Mouse (Mus musculus) embryonic stem cell, embryonic (primary cell): ENCODE measurements around the gene Clstn3.

ENCODE experiments used
- CTCF ChIA-PET, 4 experiments: fragments of 300-600 bp in 2 of 4; fragments of 350-600 bp in 2 of 4; sonication (Branson Sonifier 250); formaldehyde crosslinking; loops; one replicate each; lab custom pipeline; 2022; ENCODE audit warnings: inconsistent platforms in 2 of 4; lab: Charles Lee
- POLR2A ChIA-PET, 4 experiments: fragments of 300-600 bp in 2 of 4; fragments of 350-600 bp in 2 of 4; sonication (Branson Sonifier 250); formaldehyde crosslinking; loops; one replicate each; lab custom pipeline; 2022; ENCODE audit warnings: antibody characterized with exemption in 4 of 4, inconsistent platforms in 1 of 4; lab: Charles Lee

The Clstn3 gene

GRCm38 (mm10) chr6:124487509-124487908 is 22.9 kb upstream of the Clstn3 start:
- ChIA-PET POLR2A (interaction anchor here in 2 of 4 experiments (1.0 to 3.0 kb wide), 3 partner anchors 11 to 175 kb away, joined by 4 to 9 read pairs (median 9); partner anchors contain the start of gene Lpcat3 (in 1 of the 2)), CTCF (interaction anchor here in 1 of 4 experiments (1.0 kb wide), 1 partner anchor 13 kb away, joined by 3 read pairs; no protein-coding TSS in a partner anchor)

GRCm38 (mm10) chr6:124485414-124486144 is 21.0 kb upstream of the Clstn3 start:
- CTCF ChIA-PET: interaction anchor here in 2 of 4 experiments (0.9 to 1.4 kb wide), 5 partner anchors 8 to 560 kb away, joined by 3 to 7 read pairs (median 3); no protein-coding TSS in a partner anchor
- POLR2A ChIA-PET: interaction anchor here (0.6 to 3.0 kb wide), 20 partner anchors 8 to 374 kb away, joined by 3 to 10 read pairs (median 4); partner anchors contain the start of genes Pex5 (in 2 of the 4), Atn1 (in 1 of the 4), Grcc10 (in 1 of the 4) and Lpcat3 (in 1 of the 4)

GRCm38 (mm10) chr6:124484851-124485250 is 20.3 kb upstream of the Clstn3 start:
- POLR2A ChIA-PET: interaction anchor here (0.6 to 3.0 kb wide), 17 partner anchors 8 to 375 kb away, joined by 3 to 10 read pairs (median 4); partner anchors contain the start of genes Pex5 (in 2 of the 4), Grcc10 (in 1 of the 4), Lpcat3 (in 1 of the 4) and Ptpn6 (in 1 of the 4)

GRCm38 (mm10) chr6:124483831-124484230 is 19.2 kb upstream of the Clstn3 start:
- CTCF ChIA-PET: interaction anchor here in 2 of 4 experiments (1.6 to 2.1 kb wide), 2 partner anchors 10 to 11 kb away, joined by 4 to 7 read pairs; partner anchors contain the start of gene C1rl (in 1 of the 2)
- POLR2A ChIA-PET: interaction anchor here in 2 of 4 experiments (1.0 to 5.8 kb wide), 3 partner anchors 9 to 257 kb away, joined by 3 to 50 read pairs (median 5); partner anchors contain the start of genes C1rl (in 1 of the 2) and Grcc10 (in 1 of the 2)

More at GRCm38 (mm10) chr6:124484851-124485250, 20.3 kb upstream of the Clstn3 start:
- CTCF ChIA-PET: interaction anchor here in 2 of 4 experiments (0.9 to 1.4 kb wide), 5 partner anchors 9 to 560 kb away, joined by 3 to 7 read pairs (median 3); no protein-coding TSS in a partner anchor

- CTCF ChIA-PET: interaction anchor here in 3 of 4 experiments (0.5 to 3.0 kb wide), 22 partner anchors 8 to 1122 kb away, joined by 3 to 37 read pairs (median 4); partner anchors contain the start of genes C1rl (in 2 of the 3), C1ra (in 1 of the 3), C1s1 (in 1 of the 3) and Pex5 (in 1 of the 3)
- POLR2A ChIA-PET: interaction anchor here (0.7 to 12.7 kb wide), 36 partner anchors 8 to 301 kb away, joined by 3 to 139 read pairs (median 4); partner anchors contain the start of genes C1rl (in 4 of the 4), Pex5 (in 3 of the 4), Grcc10 (in 2 of the 4) and C1s1 (in 1 of the 4)
Measured at GRCm38 (mm10) chr6:124481571-124481970, 17.0 kb upstream of the Clstn3 start.

GRCm38 (mm10) chr6:124480295-124480694 is 15.7 kb upstream of the Clstn3 start:
- POLR2A ChIA-PET: interaction anchor here (0.6 to 12.7 kb wide), 40 partner anchors 9 to 1183 kb away, joined by 3 to 139 read pairs (median 4); partner anchors contain the start of genes C1rl (in 3 of the 4), Grcc10 (in 3 of the 4), Pex5 (in 3 of the 4) and Lpcat3 (in 2 of the 4)
- CTCF ChIA-PET: interaction anchor here (0.6 to 3.0 kb wide), 35 partner anchors 9 to 1993 kb away, joined by 3 to 37 read pairs (median 4); partner anchors contain the start of genes C1rl (in 2 of the 4), C1s1 (in 2 of the 4), Gm45234 (in 1 of the 4) and Lpcat3 (in 1 of the 4)

- ChIA-PET POLR2A (interaction anchor here in 3 of 4 experiments (0.6 to 12.7 kb wide), 32 partner anchors 10 to 376 kb away, joined by 3 to 139 read pairs (median 4); partner anchors contain the start of genes C1rl (in 3 of the 3), Grcc10 (in 3 of the 3), C1s1 (in 1 of the 3) and Cdca3 (in 1 of the 3)), CTCF (interaction anchor here in 3 of 4 experiments (0.6 to 3.0 kb wide), 9 partner anchors 14 to 562 kb away, joined by 3 to 37 read pairs (median 4); partner anchors contain the start of genes C1s1 (in 2 of the 3) and C1rl (in 1 of the 3))
Measured at GRCm38 (mm10) chr6:124479573-124479930, 15.0 kb upstream of the Clstn3 start.

- ChIA-PET CTCF (interaction anchor here in 3 of 4 experiments (0.6 to 3.0 kb wide), 5 partner anchors 14 to 562 kb away, joined by 4 to 37 read pairs (median 4); partner anchors contain the start of genes C1rl (in 1 of the 3) and C1s1 (in 1 of the 3)), POLR2A (interaction anchor here in 3 of 4 experiments (0.6 to 12.7 kb wide), 26 partner anchors 11 to 350 kb away, joined by 3 to 139 read pairs (median 4); partner anchors contain the start of genes Grcc10 (in 3 of the 3), C1rl (in 2 of the 3), Pex5 (in 2 of the 3) and C1s1 (in 1 of the 3))
Measured at GRCm38 (mm10) chr6:124478874-124479572, 14.4 kb upstream of the Clstn3 start.

- ChIA-PET POLR2A (interaction anchor here (0.6 to 12.7 kb wide), 23 partner anchors 12 to 1111 kb away, joined by 3 to 139 read pairs (median 7); partner anchors contain the start of genes C1rl (in 2 of the 4), Pex5 (in 2 of the 4), Clstn3 (in 1 of the 4) and Grcc10 (in 1 of the 4)), CTCF (interaction anchor here in 1 of 4 experiments (1.6 kb wide), 1 partner anchor 75 kb away, joined by 4 read pairs; no protein-coding TSS in a partner anchor)
Measured at GRCm38 (mm10) chr6:124477922-124478651, 13.5 kb upstream of the Clstn3 start.

- POLR2A ChIA-PET: interaction anchor here (0.7 to 12.7 kb wide), 55 partner anchors 8 to 1869 kb away, joined by 3 to 139 read pairs (median 5); partner anchors contain the start of genes Clstn3 (in 3 of the 4), C1rl (in 2 of the 4), Grcc10 (in 2 of the 4) and Pex5 (in 2 of the 4)
- CTCF ChIA-PET: interaction anchor here in 1 of 4 experiments (0.7 to 1.3 kb wide), 2 partner anchors 16 to 279 kb away, joined by 3 to 4 read pairs; partner anchors contain the start of genes Atn1 and C1rl
Measured at GRCm38 (mm10) chr6:124477221-124477655, 12.6 kb upstream of the Clstn3 start.

GRCm38 (mm10) chr6:124476796-124477195 is 12.2 kb upstream of the Clstn3 start:
- ChIA-PET POLR2A (interaction anchor here (0.7 to 12.7 kb wide), 66 partner anchors 8 to 1869 kb away, joined by 3 to 139 read pairs (median 4); partner anchors contain the start of genes C1rl (in 3 of the 4), Clstn3 (in 3 of the 4), Grcc10 (in 3 of the 4) and Pex5 (in 3 of the 4)), CTCF (interaction anchor here in 2 of 4 experiments (0.6 to 1.3 kb wide), 8 partner anchors 9 to 329 kb away, joined by 3 to 8 read pairs (median 4); partner anchors contain the start of genes C1rl (in 2 of the 2), Pex5 (in 2 of the 2) and Atn1 (in 1 of the 2))

GRCm38 (mm10) chr6:124476216-124476615 is 11.6 kb upstream of the Clstn3 start:
- ChIA-PET CTCF (interaction anchor here in 2 of 4 experiments (0.5 to 1.3 kb wide), 11 partner anchors 9 to 455 kb away, joined by 3 to 8 read pairs (median 4); partner anchors contain the start of genes C1rl (in 2 of the 2), Pex5 (in 2 of the 2) and Mlf2 (in 1 of the 2)), POLR2A (interaction anchor here (0.5 to 12.7 kb wide), 62 partner anchors 7 to 1868 kb away, joined by 3 to 139 read pairs (median 4); partner anchors contain the start of genes C1rl (in 3 of the 4), Clstn3 (in 3 of the 4), Grcc10 (in 3 of the 4) and Pex5 (in 3 of the 4))

- ChIA-PET CTCF (interaction anchor here in 2 of 4 experiments (0.7 to 1.7 kb wide), 10 partner anchors 11 to 1806 kb away, joined by 3 to 14 read pairs (median 4); partner anchors contain the start of genes Pex5 (in 2 of the 2), C1rl (in 1 of the 2), C1s1 (in 1 of the 2) and Lpcat3 (in 1 of the 2)), POLR2A (interaction anchor here in 3 of 4 experiments (0.5 to 12.7 kb wide), 56 partner anchors 10 to 716 kb away, joined by 3 to 139 read pairs (median 5); partner anchors contain the start of genes C1rl (in 3 of the 3), Grcc10 (in 3 of the 3), Pex5 (in 3 of the 3) and Clstn3 (in 2 of the 3))
Measured at GRCm38 (mm10) chr6:124475335-124476075, 10.9 kb upstream of the Clstn3 start.

GRCm38 (mm10) chr6:124474621-124475020 is 10.0 kb upstream of the Clstn3 start:
- ChIA-PET CTCF (interaction anchor here in 2 of 4 experiments (0.7 to 1.7 kb wide), 11 partner anchors 12 to 1805 kb away, joined by 3 to 14 read pairs (median 4); partner anchors contain the start of genes Pex5 (in 2 of the 2), C1rl (in 1 of the 2), C1s1 (in 1 of the 2) and Lpcat3 (in 1 of the 2)), POLR2A (interaction anchor here (0.6 to 12.7 kb wide), 52 partner anchors 8 to 1805 kb away, joined by 3 to 139 read pairs (median 4); partner anchors contain the start of genes C1rl (in 3 of the 4), Pex5 (in 3 of the 4), Atn1 (in 2 of the 4) and Gm45234 (in 2 of the 4))
